Mouse (Mus musculus) testis, postnatal 14 days (tissue): ENCODE measurements around the gene Fah.

Experiments used
- DNase-seq: peaks from one replicate; pipeline ENCODE4 v3.0.0; 2021; ENCODE audit warnings: low spot score

Fah gene

GRCm38 (mm10) chr7:84594917-84595303 is 11.6 kb downstream of the Fah start:
- DNase-seq: no peak

GRCm38 (mm10) chr7:84594087-84594916 is 12.2 kb downstream of the Fah start:
- no peak for DNase-seq

GRCm38 (mm10) chr7:84591347-84591746 is 15.2 kb downstream of the Fah start:
- no peak for DNase-seq

GRCm38 (mm10) chr7:84590622-84591021 is 15.9 kb downstream of the Fah start:
- no peak for DNase-seq

- no peak for DNase-seq
These were observed 19.3 kb downstream of the Fah start for GRCm38 (mm10) chr7:84587101-84587783.

- DNase-seq: no peak
These were observed 20.0 kb downstream of the Fah start for GRCm38 (mm10) chr7:84586360-84587100.

GRCm38 (mm10) chr7:84585086-84585485 is 21.4 kb downstream of the Fah start:
- no peak for DNase-seq

GRCm38 (mm10) chr7:84579769-84580168 is 26.8 kb downstream of the Fah start:
- DNase-seq: no peak

- DNase-seq: no peak
These were observed 27.7 kb downstream of the Fah start for GRCm38 (mm10) chr7:84578841-84579240.

GRCm38 (mm10) chr7:84577034-84577433 is 29.5 kb downstream of the Fah start:
- no peak for DNase-seq

GRCm38 (mm10) chr7:84566200-84566599 is 40.3 kb downstream of the Fah start:
- DNase-seq: no peak

GRCm38 (mm10) chr7:84564236-84564635 is 42.3 kb downstream of the Fah start:
- DNase-seq: no peak

GRCm38 (mm10) chr7:84560500-84560899 is 46.0 kb downstream of the Fah start:
- no peak for DNase-seq

- DNase-seq: no peak
These were observed 49.2 kb downstream of the Fah start for GRCm38 (mm10) chr7:84557332-84557731.

- DNase-seq: no peak
These were observed 51.2 kb downstream of the Fah start for GRCm38 (mm10) chr7:84555294-84555693.

- DNase-seq: no peak
These were observed 55.0 kb downstream of the Fah start for GRCm38 (mm10) chr7:84551472-84551871.

GRCm38 (mm10) chr7:84546667-84547066 is 59.9 kb downstream of the Fah start:
- no peak for DNase-seq

- no peak for DNase-seq
These were observed 61.6 kb downstream of the Fah start for GRCm38 (mm10) chr7:84544946-84545345.
